Mouse (Mus musculus): ENCODE results near the gene Heatr4. TPM values are rescaled to one million over a fixed set of nuclear protein-coding genes. Genes with fewer than 3 reads are reported as not detected.
"Not testable (repeated sequence)": the region's sequence is repeated elsewhere in the genome, so short reads cannot be mapped to it uniquely, and the experiment has no call there.

The Heatr4 gene
- not detected in 2 replicates for polyA plus RNA-seq (2014; fragmentation: Nextera tagmentation; extraction: Ambion mirVana)

DNA sequence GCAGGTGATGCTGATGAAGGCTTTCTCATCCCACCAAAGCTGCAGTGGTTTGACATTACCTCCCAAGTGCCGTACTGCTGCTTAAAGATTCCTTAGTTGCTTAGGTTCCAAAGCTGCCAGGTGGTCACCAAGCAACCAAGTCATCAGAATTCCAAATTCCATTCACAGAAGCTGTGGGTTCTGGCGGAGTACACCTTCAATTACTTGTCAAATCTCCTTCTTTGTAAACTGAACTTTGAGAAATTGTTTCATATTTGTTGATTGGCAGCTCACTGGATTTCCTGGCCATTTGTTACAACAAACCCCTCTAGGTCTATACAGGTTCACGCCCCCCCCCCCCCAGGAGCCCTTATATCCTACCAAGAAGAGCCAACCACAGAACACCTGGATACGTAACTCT, at the start of gene Heatr4:
Gene Heatr4 (minus strand): TSS at position 101 of the 400 bp plus-strand sequence.
- no peak within 1 kb of the TSS for H3K4me3 ChIP-seq (ENCODE audit: control insufficient read depth in 1 of 2, insufficient read depth in 1 of 2, low read depth in 1 of 2, low read length in 2 of 2)
- no peak within 1 kb of the TSS for H3K4me2 ChIP-seq (ENCODE audit: low read length)
- no peaks in the 10 kb centered on the region for H3K9me3 ChIP-seq (ENCODE audit: control insufficient read depth, low read length)
- no peak for ATAC-seq (ENCODE audit: insufficient number of reproducible peaks, insufficient read depth, low FRiP score, low read depth)
- no peak within 1 kb of the TSS for H3K27ac ChIP-seq (replicated peaks in 1 of 2; ENCODE audit: control insufficient read depth in 1 of 2, insufficient read depth in 1 of 2, low read depth in 2 of 2, low read length in 2 of 2)
- H3K9ac ChIP-seq (ENCODE audit: low read length), result no peak within 1 kb of the TSS
- H3K36me3 ChIP-seq (ENCODE audit: control insufficient read depth, insufficient read depth, low read length), result no peaks in the 10 kb centered on the region
- H3K4me1 ChIP-seq (ENCODE audit: control insufficient read depth in 2 of 2, insufficient read depth in 2 of 2, low read length in 2 of 2), result peaks cover 13 to 17% of the 10 kb centered on the region in 2 experiments; a peak in 3 of 4 replicates
- H3K27me3 ChIP-seq (ENCODE audit: control insufficient read depth, insufficient read depth, low read length), result no peaks in the 10 kb centered on the region
- 84% methylated on average over 4 of the region's 4 CpGs for whole genome bisulfite sequencing

DNA sequence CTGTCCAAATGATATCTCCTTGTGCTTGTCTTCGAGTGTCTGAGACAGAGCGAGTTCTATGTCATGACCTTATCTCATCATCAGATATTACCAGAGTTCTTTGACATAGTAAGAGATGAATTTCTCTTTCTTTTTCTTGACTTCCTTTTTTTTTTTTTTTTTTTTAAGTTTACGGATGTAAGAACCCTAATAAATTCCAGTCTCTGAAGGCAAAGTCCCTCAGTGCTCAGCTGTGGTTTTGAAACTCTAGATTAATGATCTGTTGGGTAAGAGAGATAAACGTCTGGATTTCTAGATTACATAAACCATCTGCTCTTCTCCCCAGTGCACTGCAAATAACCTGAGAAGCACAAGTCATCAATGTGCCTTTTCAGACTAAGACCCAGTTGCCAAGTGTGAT, 49.5 kb upstream of the Heatr4 start:
- H3K9ac ChIP-seq (ENCODE audit: low read length), result no peak overlapping the region
- H3K27ac ChIP-seq (replicated peaks in 1 of 2; ENCODE audit: control insufficient read depth in 1 of 2, insufficient read depth in 1 of 2, low read depth in 2 of 2, low read length in 2 of 2), result no peak overlapping the region
- no peaks in the 10 kb centered on the region for H3K36me3 ChIP-seq (ENCODE audit: control insufficient read depth, insufficient read depth, low read length)
- H3K4me2 ChIP-seq (ENCODE audit: low read length), result no peak overlapping the region
- no peaks in the 10 kb centered on the region for H3K9me3 ChIP-seq (ENCODE audit: control insufficient read depth, low read length)
- H3K27me3 ChIP-seq (ENCODE audit: control insufficient read depth, insufficient read depth, low read length), result no peaks in the 10 kb centered on the region
- H3K4me1 ChIP-seq (ENCODE audit: control insufficient read depth in 2 of 2, insufficient read depth in 2 of 2, low read length in 2 of 2), result peaks cover 6% of the 10 kb centered on the region in 2 experiments; a peak in 2 of 4 replicates
- WGBS, result 62% methylated on average over 4 of the region's 4 CpGs
- no peak overlapping the region for H3K4me3 ChIP-seq (ENCODE audit: control insufficient read depth in 1 of 2, insufficient read depth in 1 of 2, low read depth in 1 of 2, low read length in 2 of 2)
- ATAC-seq (ENCODE audit: insufficient number of reproducible peaks, insufficient read depth, low FRiP score, low read depth), result no peak

DNA sequence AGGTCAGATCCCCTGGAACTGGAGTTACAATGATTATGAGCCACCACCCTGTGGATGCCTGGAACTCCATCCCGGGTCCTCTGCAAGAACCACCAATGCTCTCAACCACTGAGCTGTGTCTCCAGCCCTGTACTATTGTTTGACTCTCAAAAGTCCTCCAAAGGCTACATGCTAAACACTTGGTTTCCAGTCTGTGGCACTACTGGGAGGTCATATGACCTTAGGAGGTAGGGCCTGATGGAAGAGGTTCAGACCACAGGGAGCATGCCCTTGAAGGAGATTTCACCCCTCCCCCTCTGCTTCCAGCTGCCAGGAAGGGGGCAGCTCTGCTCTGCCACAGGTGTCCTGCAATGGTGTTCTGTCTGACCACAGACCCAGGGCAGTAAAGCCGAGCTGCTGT, 48.6 kb upstream of the Heatr4 start:
- WGBS, result 76% methylated on average over 2 of the region's 2 CpGs
- not testable (repeated sequence) for H3K9ac ChIP-seq (ENCODE audit: low read length); H3K27ac ChIP-seq (replicated peaks in 1 of 2; ENCODE audit: control insufficient read depth in 1 of 2, insufficient read depth in 1 of 2, low read depth in 2 of 2, low read length in 2 of 2); H3K4me1 ChIP-seq (ENCODE audit: control insufficient read depth in 2 of 2, insufficient read depth in 2 of 2, low read length in 2 of 2); H3K4me3 ChIP-seq (ENCODE audit: control insufficient read depth in 1 of 2, insufficient read depth in 1 of 2, low read depth in 1 of 2, low read length in 2 of 2); H3K36me3 ChIP-seq (ENCODE audit: control insufficient read depth, insufficient read depth, low read length); H3K27me3 ChIP-seq (ENCODE audit: control insufficient read depth, insufficient read depth, low read length); H3K4me2 ChIP-seq (ENCODE audit: low read length); H3K9me3 ChIP-seq (ENCODE audit: control insufficient read depth, low read length)
- ATAC-seq (ENCODE audit: insufficient number of reproducible peaks, insufficient read depth, low FRiP score, low read depth), result peak; percentile 35; the same call in 1 of the 2 replicates

DNA sequence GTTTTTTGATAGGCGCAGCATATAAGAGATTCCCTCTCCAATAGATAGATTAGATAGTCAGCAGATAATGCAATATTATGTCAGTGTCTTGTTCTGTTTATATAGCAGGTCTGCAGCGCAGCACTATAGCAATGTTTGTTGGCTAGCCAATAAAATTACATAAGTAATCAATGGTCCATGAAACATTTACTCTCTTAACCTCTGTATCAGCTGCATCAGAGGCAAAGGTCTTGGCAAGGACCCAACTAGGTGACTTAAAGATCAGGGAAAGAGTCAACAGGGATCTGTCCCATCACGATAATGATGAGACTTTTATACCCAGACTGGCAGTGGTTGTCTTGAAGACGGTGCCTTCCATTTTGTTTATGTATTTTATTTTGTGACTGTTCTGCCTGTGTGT, 48.2 kb upstream of the Heatr4 start:
- no peak for ATAC-seq (ENCODE audit: insufficient number of reproducible peaks, insufficient read depth, low FRiP score, low read depth)
- Histone ChIP-seq H3K9me3 (ENCODE audit: control insufficient read depth, low read length) (no peaks in the 10 kb centered on the region), H3K9ac (ENCODE audit: low read length) (no peak overlapping the region), H3K36me3 (ENCODE audit: control insufficient read depth, insufficient read depth, low read length) (no peaks in the 10 kb centered on the region), H3K27me3 (ENCODE audit: control insufficient read depth, insufficient read depth, low read length) (no peaks in the 10 kb centered on the region), H3K27ac (replicated peaks in 1 of 2; ENCODE audit: control insufficient read depth in 1 of 2, insufficient read depth in 1 of 2, low read depth in 2 of 2, low read length in 2 of 2) (no peak overlapping the region), H3K4me2 (ENCODE audit: low read length) (no peak overlapping the region), H3K4me3 (ENCODE audit: control insufficient read depth in 1 of 2, insufficient read depth in 1 of 2, low read depth in 1 of 2, low read length in 2 of 2) (no peak overlapping the region), H3K4me1 (ENCODE audit: control insufficient read depth in 2 of 2, insufficient read depth in 2 of 2, low read length in 2 of 2) (peaks cover 3 to 6% of the 10 kb centered on the region in 2 experiments; a peak in 1 of 4 replicates)
- 87% methylated on average over 4 of the region's 4 CpGs for WGBS

DNA sequence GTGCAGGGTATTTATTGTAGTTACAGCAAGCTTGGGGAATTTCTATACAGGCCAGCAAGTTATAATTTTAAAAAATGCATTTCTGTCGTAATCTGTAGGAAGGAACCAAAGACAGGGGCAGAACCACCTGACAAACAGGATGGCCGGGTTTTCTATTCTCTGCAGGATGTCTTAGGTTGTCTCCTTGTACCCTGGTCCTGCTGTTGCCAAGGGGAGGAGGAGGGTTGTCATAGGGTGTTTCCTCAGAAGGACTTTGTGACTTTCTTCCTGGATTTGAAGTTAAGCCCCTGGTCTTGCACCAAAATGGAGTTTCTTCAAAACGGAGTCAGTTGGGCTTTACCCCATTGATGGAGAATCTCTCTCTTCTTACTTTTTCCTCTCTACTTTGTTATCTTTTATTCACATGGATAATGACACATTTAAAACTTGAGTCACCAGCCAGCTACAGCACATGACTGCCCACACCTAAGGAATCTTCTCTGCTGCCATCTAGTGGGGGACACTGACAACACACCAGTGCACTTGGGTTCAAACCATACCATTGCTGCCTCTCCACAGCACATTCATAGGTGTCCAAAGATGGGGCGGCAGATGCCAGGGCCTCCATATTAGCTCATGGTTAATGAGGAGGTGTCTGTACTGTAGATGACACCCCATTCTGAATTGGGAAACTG, 46.1 kb upstream of the Heatr4 start:
- no peak overlapping the region for H3K27ac ChIP-seq (replicated peaks in 1 of 2; ENCODE audit: control insufficient read depth in 1 of 2, insufficient read depth in 1 of 2, low read depth in 2 of 2, low read length in 2 of 2)
- no peak overlapping the region for H3K4me3 ChIP-seq (ENCODE audit: control insufficient read depth in 1 of 2, insufficient read depth in 1 of 2, low read depth in 1 of 2, low read length in 2 of 2)
- ATAC-seq (ENCODE audit: insufficient number of reproducible peaks, insufficient read depth, low FRiP score, low read depth), result 0 out of 2 replicates have a peak, but pooled peaks have one; percentile 43

DNA sequence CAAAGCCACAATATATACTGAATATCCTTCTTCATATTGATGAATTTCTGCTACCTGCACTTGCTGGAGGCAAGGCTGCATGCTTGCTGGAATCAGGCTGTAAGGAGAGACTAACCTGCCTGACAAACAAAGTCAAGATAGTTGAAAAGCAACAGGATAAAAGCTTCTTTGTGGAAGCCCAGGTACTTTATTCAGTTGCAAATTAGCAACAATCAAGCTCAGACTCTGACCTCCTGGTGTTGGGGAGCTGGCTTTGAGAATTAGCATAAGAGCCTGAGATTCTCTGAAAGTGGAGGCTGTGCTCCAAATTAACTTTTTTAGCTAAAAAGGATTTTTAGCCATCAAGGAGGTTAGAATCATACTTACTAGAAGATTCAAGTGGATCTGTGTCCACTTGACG, 44.4 kb upstream of the Heatr4 start:
- H3K4me3 ChIP-seq (ENCODE audit: control insufficient read depth in 1 of 2, insufficient read depth in 1 of 2, low read depth in 1 of 2, low read length in 2 of 2); H3K4me2 ChIP-seq (ENCODE audit: low read length); H3K9ac ChIP-seq (ENCODE audit: low read length); H3K9me3 ChIP-seq (ENCODE audit: control insufficient read depth, low read length); H3K27me3 ChIP-seq (ENCODE audit: control insufficient read depth, insufficient read depth, low read length); ATAC-seq (ENCODE audit: insufficient number of reproducible peaks, insufficient read depth, low FRiP score, low read depth); H3K36me3 ChIP-seq (ENCODE audit: control insufficient read depth, insufficient read depth, low read length); H3K27ac ChIP-seq (replicated peaks in 1 of 2; ENCODE audit: control insufficient read depth in 1 of 2, insufficient read depth in 1 of 2, low read depth in 2 of 2, low read length in 2 of 2); H3K4me1 ChIP-seq (ENCODE audit: control insufficient read depth in 2 of 2, insufficient read depth in 2 of 2, low read length in 2 of 2): not testable (repeated sequence)
- WGBS, result 94% methylated on average over 1 of the region's 1 CpGs

More for the DNA sequence above, 46.1 kb upstream of the Heatr4 start:
- WGBS, result 53% methylated on average over 4 of the region's 4 CpGs
- Histone ChIP-seq H3K27me3 (ENCODE audit: control insufficient read depth, insufficient read depth, low read length) (no peaks in the 10 kb centered on the region), H3K4me2 (ENCODE audit: low read length) (no peak overlapping the region), H3K36me3 (ENCODE audit: control insufficient read depth, insufficient read depth, low read length) (no peaks in the 10 kb centered on the region), H3K9ac (ENCODE audit: low read length) (no peak overlapping the region), H3K4me1 (ENCODE audit: control insufficient read depth in 2 of 2, insufficient read depth in 2 of 2, low read length in 2 of 2) (peaks cover 3 to 6% of the 10 kb centered on the region in 2 experiments; a peak in 2 of 4 replicates), H3K9me3 (ENCODE audit: control insufficient read depth, low read length) (no peaks in the 10 kb centered on the region)

DNA sequence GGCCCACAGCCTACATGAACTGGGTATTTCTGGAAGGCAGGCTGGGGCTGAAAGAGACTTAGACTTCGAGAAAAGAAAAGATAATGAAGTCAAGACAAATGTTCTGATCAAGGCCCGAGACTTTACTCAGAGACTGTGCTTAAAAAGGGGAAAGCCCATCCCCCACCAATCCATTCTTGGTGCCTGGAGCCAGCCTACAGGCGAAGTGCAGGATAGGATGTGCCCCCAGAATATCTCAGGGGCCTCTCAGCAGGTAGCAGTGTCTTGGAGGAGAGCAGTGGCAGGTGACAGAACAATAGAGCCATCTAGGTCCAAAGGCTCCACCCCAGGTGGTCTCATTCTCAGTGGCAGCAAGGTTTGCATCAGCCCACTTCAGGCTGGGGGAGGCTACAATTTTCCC, 43.7 kb upstream of the Heatr4 start:
- not testable (repeated sequence) for H3K4me1 ChIP-seq (ENCODE audit: control insufficient read depth in 2 of 2, insufficient read depth in 2 of 2, low read length in 2 of 2); H3K9me3 ChIP-seq (ENCODE audit: control insufficient read depth, low read length); H3K27ac ChIP-seq (replicated peaks in 1 of 2; ENCODE audit: control insufficient read depth in 1 of 2, insufficient read depth in 1 of 2, low read depth in 2 of 2, low read length in 2 of 2); H3K4me2 ChIP-seq (ENCODE audit: low read length); H3K4me3 ChIP-seq (ENCODE audit: control insufficient read depth in 1 of 2, insufficient read depth in 1 of 2, low read depth in 1 of 2, low read length in 2 of 2); H3K9ac ChIP-seq (ENCODE audit: low read length); H3K27me3 ChIP-seq (ENCODE audit: control insufficient read depth, insufficient read depth, low read length); H3K36me3 ChIP-seq (ENCODE audit: control insufficient read depth, insufficient read depth, low read length); ATAC-seq (ENCODE audit: insufficient number of reproducible peaks, insufficient read depth, low FRiP score, low read depth)
- 67% methylated on average over 3 of the region's 3 CpGs for WGBS

DNA sequence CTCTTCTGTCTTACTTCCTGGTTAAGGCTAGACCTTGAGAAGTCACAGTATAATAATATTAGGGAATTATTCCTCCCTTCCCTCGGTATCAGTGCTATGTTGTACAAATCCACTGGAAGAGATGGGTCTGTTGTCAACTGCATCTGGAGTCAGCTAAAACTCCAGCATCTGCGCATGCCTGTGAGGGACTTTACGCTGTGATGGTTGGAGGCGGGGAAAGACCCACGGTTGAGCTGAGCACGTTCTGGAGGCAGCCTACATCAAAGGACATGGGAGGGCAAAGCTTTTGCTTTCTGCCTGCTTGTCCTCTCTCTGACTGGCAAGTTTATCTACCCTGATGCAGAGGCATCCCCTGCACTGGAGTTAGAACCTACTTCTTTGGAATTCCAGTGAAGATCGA, 41.2 kb upstream of the Heatr4 start:
- Histone ChIP-seq H3K9me3 (ENCODE audit: control insufficient read depth, low read length) (no peaks in the 10 kb centered on the region), H3K4me1 (ENCODE audit: control insufficient read depth in 2 of 2, insufficient read depth in 2 of 2, low read length in 2 of 2) (peaks cover 3 to 8% of the 10 kb centered on the region in 2 experiments; a peak in 2 of 4 replicates), H3K27ac (replicated peaks in 1 of 2; ENCODE audit: control insufficient read depth in 1 of 2, insufficient read depth in 1 of 2, low read depth in 2 of 2, low read length in 2 of 2) (no peak overlapping the region), H3K9ac (ENCODE audit: low read length) (no peak overlapping the region), H3K36me3 (ENCODE audit: control insufficient read depth, insufficient read depth, low read length) (no peaks in the 10 kb centered on the region), H3K27me3 (ENCODE audit: control insufficient read depth, insufficient read depth, low read length) (no peaks in the 10 kb centered on the region), H3K4me3 (ENCODE audit: control insufficient read depth in 1 of 2, insufficient read depth in 1 of 2, low read depth in 1 of 2, low read length in 2 of 2) (no peak overlapping the region), H3K4me2 (ENCODE audit: low read length) (no peak overlapping the region)
- no peak for ATAC-seq (ENCODE audit: insufficient number of reproducible peaks, insufficient read depth, low FRiP score, low read depth)
- whole genome bisulfite sequencing, result 79% methylated on average over 7 of the region's 7 CpGs
